Mouse (Mus musculus) liver, embryonic 13.5 days (tissue): Measurements from ENCODE around the gene Dram1. TPM values are rescaled to one million over a fixed set of nuclear protein-coding genes. Genes with fewer than 3 reads are reported as not detected.
A peak's percentile ranks its signal among the peaks of the same experiment; 100 is the strongest.
"Not testable (repeated sequence)": the region's sequence is repeated elsewhere in the genome, so short reads cannot be mapped to it uniquely, and the experiment has no call there.

Experiments
- ATAC-seq: fragments of 200-750 bp; cut with Nextera tagmentation; 2 replicates; pipeline ENCODE4 v1.8.0; 2017; ENCODE audit warnings: low read depth, mild to moderate bottlenecking, moderate number of reproducible peaks, moderate library complexity
- DNase-seq: peaks from one replicate; pipeline ENCODE4 v3.0.0; 2022
- H3K27ac ChIP-seq: fragments of 300-500 bp; sonication (generic); 2 replicates; pipeline ENCODE4 v1.5.1; 2015; ENCODE audit warnings: moderate library complexity, mild to moderate bottlenecking, inconsistent platforms
- H3K27me3 ChIP-seq: fragments of 300-500 bp; sonication (generic); 2 replicates; pipeline ENCODE4 v1.6.1; 2015; ENCODE audit warnings: mild to moderate bottlenecking, inconsistent platforms
- H3K36me3 ChIP-seq: fragments of 300-500 bp; sonication (generic); 2 replicates; pipeline ENCODE4 v1.6.1; 2015; ENCODE audit warnings: mild to moderate bottlenecking, inconsistent platforms
- H3K4me1 ChIP-seq: fragments of 300-500 bp; sonication (generic); replicated peaks from 2 replicates; pipeline ENCODE4 v1.6.1; 2015; ENCODE audit warnings: inconsistent platforms
- H3K4me2 ChIP-seq: fragments of 300-500 bp; sonication (generic); 2 replicates; pipeline ENCODE4 v1.6.1; 2015; ENCODE audit warnings: inconsistent platforms, mild to moderate bottlenecking, moderate library complexity
- H3K4me3 ChIP-seq: fragments of 300-500 bp; sonication (generic); replicated peaks from 2 replicates; pipeline ENCODE4 v1.5.1; 2015; ENCODE audit warnings: mild to moderate bottlenecking, inconsistent platforms
- H3K9ac ChIP-seq: fragments of 300-500 bp; sonication (generic); 2 replicates; pipeline ENCODE4 v1.6.1; 2015; ENCODE audit warnings: mild to moderate bottlenecking, inconsistent platforms
- H3K9me3 ChIP-seq: fragments of 300-500 bp; sonication (generic); replicated peaks from 2 replicates; pipeline ENCODE4 v1.6.1; 2016; ENCODE audit warnings: inconsistent platforms
- WGBS: fragments of 180-500 bp; shearing (Covaris S2); methylation state at CpG from one replicate; pipeline ENCODE4 v1.1.7; 2015; ENCODE audit not compliant: insufficient replicate concordance; 5-methylcytosine and 5-hydroxymethylcytosine counted together
- polyA plus RNA-seq: library from polyadenylated mRNA; unstranded; fragments of >200 nt; fragmentation: Nextera tagmentation; extraction: Ambion mirVana; gene quantifications from 2 replicates; pipeline ENCODE4 v1.2.1, GENCODE M21; 2015

The Dram1 gene
- polyA plus RNA-seq, 1 experiment from 2014 or later = 0.77 TPM

- Histone ChIP-seq H3K4me3 (no peak overlapping the region), H3K9me3 (no peaks in the 10 kb centered on the region), H3K4me1 (peaks cover 67% of the 10 kb centered on the region), H3K4me2 (no peak overlapping the region), H3K36me3 (no peaks in the 10 kb centered on the region), H3K27me3 (no peaks in the 10 kb centered on the region), H3K9ac (no peak overlapping the region), H3K27ac (no peak overlapping the region)
- ATAC-seq (no peak), DNase-seq (no peak)
- WGBS = 82% methylated on average over 11 of the region's 11 CpGs
These were observed 6.4 kb upstream of the Dram1 start for GRCm38 (mm10) chr10:88385290-88385689.

GRCm38 (mm10) chr10:88384081-88384480, 5.2 kb upstream of the Dram1 start:
- Histone ChIP-seq H3K9me3 (no peaks in the 10 kb centered on the region), H3K9ac (no peak overlapping the region), H3K27me3 (no peaks in the 10 kb centered on the region), H3K27ac (no peak overlapping the region), H3K4me2 (no peak overlapping the region), H3K4me3 (no peak overlapping the region), H3K36me3 (no peaks in the 10 kb centered on the region), H3K4me1 (peaks cover 66% of the 10 kb centered on the region)
- WGBS = 41% methylated on average over 5 of the region's 5 CpGs
- DNase-seq (no peak), ATAC-seq (no peak)

GRCm38 (mm10) chr10:88383479-88383878, 4.6 kb upstream of the Dram1 start:
- Histone ChIP-seq H3K27me3 (no peaks in the 10 kb centered on the region), H3K27ac (no peak overlapping the region), H3K4me1 (peaks cover 64% of the 10 kb centered on the region), H3K36me3 (no peaks in the 10 kb centered on the region), H3K9ac (no peak overlapping the region), H3K4me2 (no peak overlapping the region), H3K9me3 (no peaks in the 10 kb centered on the region), H3K4me3 (no peak overlapping the region)
- WGBS = 35% methylated on average over 4 of the region's 4 CpGs
- DNase-seq = no peak
- no peak for ATAC-seq

- Histone ChIP-seq H3K9ac (no peak overlapping the region), H3K27ac (no peak overlapping the region), H3K4me3 (no peak overlapping the region), H3K9me3 (no peaks in the 10 kb centered on the region), H3K36me3 (no peaks in the 10 kb centered on the region), H3K27me3 (no peaks in the 10 kb centered on the region), H3K4me2 (no peak overlapping the region), H3K4me1 (peaks cover 66% of the 10 kb centered on the region)
- ATAC-seq = no peak
- 20% methylated on average over 6 of the region's 6 CpGs for WGBS
- no peak for DNase-seq
These were observed 3.1 kb upstream of the Dram1 start for GRCm38 (mm10) chr10:88382009-88382408.

- H3K4me1 ChIP-seq = peaks cover 61% of the 10 kb centered on the region
- no peaks in the 10 kb centered on the region for H3K27me3 ChIP-seq
- DNase-seq (no peak), ATAC-seq (no peak)
- no peaks in the 10 kb centered on the region for H3K9me3 ChIP-seq
- 59% methylated on average over 4 of the region's 4 CpGs for WGBS
- H3K4me3 ChIP-seq = peak overlapping the region; percentile 79; the same call in 1 of the 2 replicates
- H3K36me3 ChIP-seq = no peaks in the 10 kb centered on the region
- peak overlapping the region; percentile 96 for H3K4me2 ChIP-seq
- H3K9ac ChIP-seq = no peak overlapping the region
- no peak overlapping the region for H3K27ac ChIP-seq
These were observed 2.4 kb upstream of the Dram1 start for GRCm38 (mm10) chr10:88381286-88381685.

GRCm38 (mm10) chr10:88380430-88381060, 1.7 kb upstream of the Dram1 start:
- H3K4me3 ChIP-seq = peak overlapping the region; percentile 79
- peaks cover 54% of the 10 kb centered on the region for H3K4me1 ChIP-seq
- H3K9ac ChIP-seq = peak overlapping the region; percentile 82
- H3K27me3 ChIP-seq = no peaks in the 10 kb centered on the region
- DNase-seq = no peak
- peak overlapping the region; percentile 96 for H3K4me2 ChIP-seq
- H3K36me3 ChIP-seq = no peaks in the 10 kb centered on the region
- ATAC-seq = no peak
- H3K9me3 ChIP-seq = no peaks in the 10 kb centered on the region
- H3K27ac ChIP-seq = no peak overlapping the region
- 52% methylated on average over 14 of the region's 14 CpGs for WGBS

- H3K9me3 ChIP-seq = no peaks in the 10 kb centered on the region
- H3K27ac ChIP-seq = peak overlapping the region; percentile 76; the same call in 1 of the 2 replicates
- H3K4me3 ChIP-seq = peak overlapping the region; percentile 79
- H3K27me3 ChIP-seq = no peaks in the 10 kb centered on the region
- ATAC-seq (peak; percentile 82), DNase-seq (peak; percentile 48)
- no peaks in the 10 kb centered on the region for H3K36me3 ChIP-seq
- 1% methylated on average over 11 of the region's 11 CpGs for WGBS
- peaks cover 49% of the 10 kb centered on the region for H3K4me1 ChIP-seq
- H3K4me2 ChIP-seq = peak overlapping the region; percentile 96
- H3K9ac ChIP-seq = peak overlapping the region; percentile 82
These were observed 1.1 kb upstream of the Dram1 start for GRCm38 (mm10) chr10:88380002-88380401.

GRCm38 (mm10) chr10:88377666-88378065, 1.2 kb downstream of the Dram1 start:
- Histone ChIP-seq H3K27me3 (no peaks in the 10 kb centered on the region), H3K36me3 (no peaks in the 10 kb centered on the region), H3K4me3 (no peak overlapping the region), H3K9ac (no peak overlapping the region), H3K4me2 (no peak overlapping the region), H3K27ac (no peak overlapping the region), H3K9me3 (no peaks in the 10 kb centered on the region), H3K4me1 (peaks cover 35% of the 10 kb centered on the region)
- no peak for DNase-seq
- 67% methylated on average over 4 of the region's 4 CpGs for WGBS
- ATAC-seq = no peak

GRCm38 (mm10) chr10:88376770-88377169, 2.1 kb downstream of the Dram1 start:
- H3K36me3 ChIP-seq = no peaks in the 10 kb centered on the region
- H3K4me3 ChIP-seq = no peak overlapping the region
- no peaks in the 10 kb centered on the region for H3K9me3 ChIP-seq
- no peak overlapping the region for H3K4me2 ChIP-seq
- peaks cover 31% of the 10 kb centered on the region for H3K4me1 ChIP-seq
- ATAC-seq (no peak), DNase-seq (peak; percentile 67)
- no peak overlapping the region for H3K27ac ChIP-seq
- WGBS = 5% methylated on average over 11 of the region's 11 CpGs
- no peaks in the 10 kb centered on the region for H3K27me3 ChIP-seq
- H3K9ac ChIP-seq = peak overlapping the region; percentile 22; the same call in 1 of the 2 replicates

GRCm38 (mm10) chr10:88374984-88375383, 3.9 kb downstream of the Dram1 start:
- WGBS = 44% methylated on average over 10 of the region's 10 CpGs
- Histone ChIP-seq H3K27ac (no peak overlapping the region), H3K4me3 (no peak overlapping the region), H3K4me2 (no peak overlapping the region), H3K27me3 (no peaks in the 10 kb centered on the region), H3K36me3 (no peaks in the 10 kb centered on the region), H3K9ac (no peak overlapping the region), H3K9me3 (no peaks in the 10 kb centered on the region), H3K4me1 (peaks cover 13% of the 10 kb centered on the region)
- DNase-seq (no peak), ATAC-seq (no peak)

GRCm38 (mm10) chr10:88372945-88373344, 5.9 kb downstream of the Dram1 start:
- H3K4me2 ChIP-seq, H3K4me3 ChIP-seq, H3K27me3 ChIP-seq, H3K4me1 ChIP-seq, ATAC-seq, DNase-seq, H3K9ac ChIP-seq, H3K36me3 ChIP-seq, H3K27ac ChIP-seq, H3K9me3 ChIP-seq: not testable (repeated sequence)
- 55% methylated on average over 2 of the region's 2 CpGs for WGBS

- H3K27ac ChIP-seq = no peak overlapping the region
- H3K4me3 ChIP-seq = no peak overlapping the region
- H3K9me3 ChIP-seq = no peaks in the 10 kb centered on the region
- no peaks in the 10 kb centered on the region for H3K4me1 ChIP-seq
- no peak overlapping the region for H3K4me2 ChIP-seq
- H3K27me3 ChIP-seq = no peaks in the 10 kb centered on the region
- DNase-seq = no peak
- ATAC-seq = no peak
- H3K9ac ChIP-seq = no peak overlapping the region
- WGBS = 64% methylated on average over 4 of the region's 4 CpGs
- no peaks in the 10 kb centered on the region for H3K36me3 ChIP-seq
These were observed 6.4 kb downstream of the Dram1 start for GRCm38 (mm10) chr10:88372436-88372835.
